Mouse (Mus musculus) granulocyte monocyte progenitor cell, adult 5-6 weeks (primary cell): ENCODE measurements at regions not wholly inside any gene's neighbourhood (a gene's known extent, or its start where the extent isn't known, plus 50 kb on each side); places are given as distances from the start of the nearest gene placed in this dataset.

Experiments
- ATAC-seq: replicated peaks from 2 replicates; pipeline ENCODE4 v1.8.0; 2016; ENCODE audit warnings: mild to moderate bottlenecking, moderate TSS enrichment, inconsistent platforms; ENCODE audit not compliant: poor library complexity, severe bottlenecking

DNA sequence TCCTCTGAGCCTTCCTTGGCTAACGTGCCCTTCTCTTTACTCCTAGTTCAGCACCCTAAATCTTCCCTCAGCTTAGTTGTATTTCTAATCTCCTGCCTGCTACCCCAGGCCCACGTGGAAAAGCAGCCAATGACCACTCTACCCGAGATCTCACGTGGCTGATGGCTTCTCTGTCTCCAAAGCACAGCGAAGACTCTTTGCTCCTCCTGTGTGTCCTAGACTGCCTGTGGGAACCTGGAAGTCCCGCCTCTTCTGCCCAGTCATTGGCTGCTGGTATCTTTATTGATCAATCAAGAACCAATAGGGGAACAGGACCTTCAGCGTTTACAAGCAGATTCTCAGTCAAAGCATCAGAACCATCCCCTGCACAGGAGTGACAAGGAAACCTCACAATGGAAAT, 54.8 kb downstream of the Gm19935 start:
- no peak for ATAC-seq

DNA sequence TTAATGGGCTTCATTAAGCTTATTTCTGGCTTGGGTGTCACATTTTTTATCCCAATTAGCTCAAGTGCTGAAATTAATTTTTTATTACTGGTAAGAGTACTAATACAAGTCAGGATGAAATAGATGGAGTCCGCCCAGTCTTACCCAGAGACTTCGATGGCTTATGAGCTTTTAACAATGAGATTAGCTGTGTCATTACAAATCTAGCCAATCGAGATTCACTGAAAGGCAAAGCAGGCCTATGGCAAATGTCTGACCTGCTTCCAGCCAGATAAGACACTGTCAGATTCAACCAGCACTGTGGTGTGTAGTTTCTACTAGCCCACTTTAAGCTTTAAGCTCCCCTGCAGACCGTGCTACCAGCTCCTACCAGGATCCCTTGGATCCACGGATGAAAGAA, 55.2 kb downstream of the Gm19935 start:
- ATAC-seq = no peak

DNA sequence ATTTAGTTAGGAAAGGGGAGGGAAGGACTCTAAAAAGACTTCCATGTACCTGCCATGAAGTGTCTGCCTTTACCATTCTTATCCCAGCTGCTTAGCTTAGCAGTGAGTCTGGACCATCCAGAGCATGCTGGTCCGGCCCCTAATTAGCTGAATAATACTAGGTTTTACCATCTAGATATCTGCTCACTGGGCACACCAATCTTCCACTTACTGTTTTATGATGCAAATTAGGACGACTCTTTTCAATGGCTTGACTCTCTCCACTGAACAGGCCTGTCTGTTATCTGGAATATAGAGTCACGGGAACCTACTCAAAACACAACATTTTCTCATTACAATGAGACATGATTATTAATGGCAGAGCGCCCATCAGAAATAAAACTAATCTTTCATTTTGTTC, 55.7 kb downstream of the Gm19935 start:
- ATAC-seq = no peak

DNA sequence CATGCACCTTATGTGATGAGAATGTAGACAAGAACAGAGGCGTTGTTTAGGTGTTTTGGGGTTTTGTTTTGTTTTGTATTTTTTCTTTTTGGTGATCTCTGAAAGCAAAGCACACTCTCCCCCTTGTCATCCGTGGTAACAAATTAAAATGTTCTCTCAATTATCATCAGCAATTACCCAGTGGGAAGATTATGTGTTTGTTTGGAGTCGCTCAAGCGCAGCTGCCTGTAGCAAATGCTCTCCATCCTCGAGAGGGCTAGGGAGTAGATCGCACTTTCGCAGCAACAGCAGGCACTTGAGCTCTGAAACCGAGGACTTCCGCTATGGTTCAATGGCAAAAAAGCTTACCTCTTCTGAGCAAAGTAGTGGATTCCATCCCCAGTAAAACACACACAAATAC, 57.7 kb downstream of the Gm19935 start:
- no peak for ATAC-seq

DNA sequence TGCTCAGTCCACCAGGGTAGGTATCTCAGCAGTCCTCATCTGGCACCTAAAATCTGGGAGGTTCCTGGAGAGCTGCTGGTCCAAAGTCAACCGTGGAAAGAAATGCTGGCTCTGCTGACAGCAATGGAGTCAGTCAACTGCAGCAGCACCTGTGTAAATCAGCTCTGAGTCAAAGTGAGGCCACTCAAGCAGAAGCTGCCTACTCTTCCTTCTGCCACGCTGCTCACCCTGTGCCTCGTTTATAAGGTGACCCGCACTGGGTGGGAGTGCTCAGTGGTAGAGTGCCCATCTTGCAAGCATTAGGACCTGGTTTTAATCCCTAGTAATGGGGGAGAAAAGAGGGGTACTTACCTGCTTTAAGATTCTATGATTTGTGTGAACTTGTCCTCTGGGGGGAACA, 62.2 kb downstream of the Gm19935 start:
- no peak for ATAC-seq

DNA sequence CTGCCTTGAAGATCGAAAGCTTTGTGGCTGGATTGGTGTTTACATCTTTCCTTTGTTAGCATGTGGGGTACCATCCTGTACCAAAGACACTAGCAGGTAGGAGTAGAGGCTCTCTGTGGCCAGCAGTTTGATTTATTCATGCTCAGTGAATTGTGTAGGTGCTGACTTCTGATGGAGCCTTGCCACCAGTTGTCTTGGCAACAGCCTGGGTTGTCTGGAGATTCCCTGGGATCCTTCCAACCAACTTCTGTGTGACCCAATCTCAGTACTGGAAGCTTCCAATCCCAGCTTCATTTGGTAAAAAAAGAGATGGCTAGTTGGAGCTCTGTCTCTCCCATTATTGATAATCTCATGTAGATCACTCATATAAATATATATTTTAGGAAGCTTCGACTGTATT, 73.6 kb downstream of the Gm19935 start:
- no peak for ATAC-seq

DNA sequence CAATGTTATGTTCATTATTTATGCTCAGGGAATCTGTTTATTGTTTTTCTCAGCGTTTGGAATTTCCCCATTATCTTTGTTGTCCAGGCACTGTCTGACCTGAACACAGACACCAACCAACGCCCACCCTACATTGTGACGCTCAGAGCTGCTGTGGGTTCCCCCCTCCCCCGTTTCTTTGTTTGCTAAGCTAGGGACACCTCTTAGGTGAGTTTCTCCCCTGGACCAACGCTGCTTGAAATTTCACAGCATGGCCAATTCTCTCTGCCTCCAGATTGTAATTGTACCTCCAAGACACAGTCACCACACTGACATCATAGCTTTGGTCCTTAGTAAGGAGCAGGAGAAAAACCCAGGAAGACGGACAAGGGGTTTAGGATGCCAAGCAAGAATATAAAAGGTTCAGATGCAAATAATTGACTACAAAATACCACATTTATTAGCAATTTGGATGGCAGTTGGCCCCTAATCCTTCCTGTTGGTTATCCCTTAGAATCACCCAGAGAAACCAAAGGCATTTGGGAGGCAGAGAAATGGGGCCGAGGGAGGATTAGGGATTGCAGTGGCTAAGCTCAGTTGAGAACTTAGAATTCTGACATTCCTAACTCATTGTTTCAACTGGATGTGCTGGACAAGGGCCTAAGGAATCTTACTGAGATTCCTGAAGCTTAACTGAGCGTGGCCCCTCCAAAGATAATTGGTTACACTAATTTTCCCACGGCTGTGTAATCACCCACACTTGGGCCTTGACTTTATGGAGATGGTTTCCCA, 76.0 kb downstream of the Gm19935 start:
- ATAC-seq = no peak

DNA sequence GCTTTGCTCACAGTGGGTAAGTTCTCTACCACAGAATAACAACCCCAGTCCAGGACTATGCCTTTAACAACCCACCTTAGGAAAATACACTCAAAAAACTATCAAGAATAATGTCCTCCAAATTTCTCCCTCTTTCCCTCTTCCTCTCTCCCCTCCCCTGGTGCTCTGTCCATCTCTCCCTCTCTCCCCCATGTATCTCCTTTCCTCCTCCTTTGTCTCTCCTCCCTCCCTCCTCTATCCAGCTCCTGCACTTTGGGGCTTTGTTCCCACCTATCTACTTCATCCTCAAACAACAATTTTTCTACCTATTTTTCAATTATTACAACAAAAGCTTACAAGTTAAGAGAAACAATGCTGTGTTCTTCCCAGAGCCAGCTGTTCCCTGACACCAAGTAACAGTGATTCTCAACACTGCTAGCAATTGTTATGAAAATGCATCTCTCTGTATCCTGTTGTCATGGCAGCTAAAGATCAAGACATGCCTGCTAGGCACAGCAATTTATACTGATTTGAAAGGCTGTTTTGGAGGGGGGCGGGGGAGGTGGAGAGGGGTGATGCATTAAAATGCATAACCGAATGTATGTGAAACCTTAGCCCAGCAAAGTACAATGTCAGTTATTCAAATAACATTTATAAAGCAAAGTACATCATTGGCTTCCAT, 76.8 kb downstream of the Gm19935 start:
- ATAC-seq = no peak

DNA sequence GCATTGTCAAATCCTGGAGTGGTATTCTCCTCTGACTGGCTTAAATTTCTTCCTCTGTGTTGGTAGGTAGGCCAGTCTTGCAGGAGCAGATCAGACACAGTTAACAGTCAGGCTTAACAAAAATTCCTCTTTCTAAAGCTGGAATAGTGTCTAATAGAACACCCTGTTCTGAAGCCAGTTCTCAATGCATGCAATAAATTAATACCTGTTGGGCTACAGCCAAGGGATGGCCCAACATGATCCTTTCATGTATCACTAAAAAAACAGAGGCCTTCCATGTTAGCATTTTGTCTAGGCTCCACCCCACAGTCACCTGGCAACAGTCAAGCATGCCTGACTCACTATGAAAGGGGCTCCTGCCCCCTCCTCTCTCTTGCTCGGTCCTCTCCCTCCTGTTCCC, 89.2 kb downstream of the Gm19935 start:
- no peak for ATAC-seq

DNA sequence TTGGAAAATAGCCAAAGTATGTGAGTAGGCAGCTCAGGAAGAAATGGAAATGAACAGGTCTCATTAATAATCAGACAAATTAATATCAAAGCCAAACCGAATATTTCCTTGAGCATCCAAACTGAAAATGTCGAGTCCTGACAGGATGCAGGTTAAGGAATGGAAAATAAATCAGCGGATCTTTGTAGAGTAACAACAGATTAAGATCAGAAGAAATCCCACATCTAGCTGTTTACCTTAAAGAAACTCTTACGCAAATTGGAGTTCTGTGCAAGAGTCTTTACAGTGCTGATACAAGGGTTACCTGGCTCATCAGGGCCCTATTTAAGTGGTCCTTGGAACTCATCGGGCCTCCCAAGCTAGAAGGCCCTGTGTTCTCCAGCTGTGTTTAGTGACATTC, 92.0 kb downstream of the Gm19935 start:
- no peak for ATAC-seq

DNA sequence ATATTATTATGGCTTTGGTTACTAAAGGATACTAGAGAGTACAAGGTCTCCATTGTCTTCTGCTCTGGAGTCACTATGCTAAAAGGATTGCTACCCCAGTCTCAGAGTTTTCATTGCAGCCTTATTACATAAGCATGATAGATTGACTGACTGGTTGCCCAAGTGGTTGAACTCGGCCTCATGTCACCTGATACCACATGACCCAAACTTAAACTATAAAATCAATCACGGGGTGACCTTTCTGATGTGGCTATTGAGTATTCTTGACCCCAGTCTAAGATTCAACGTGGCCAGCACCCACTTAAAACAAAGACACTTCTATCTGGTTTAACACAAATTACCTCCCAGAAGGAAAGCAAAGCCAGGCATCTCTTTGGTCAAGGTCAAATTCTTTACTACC, 100.8 kb downstream of the Gm19935 start:
- no peak for ATAC-seq

DNA sequence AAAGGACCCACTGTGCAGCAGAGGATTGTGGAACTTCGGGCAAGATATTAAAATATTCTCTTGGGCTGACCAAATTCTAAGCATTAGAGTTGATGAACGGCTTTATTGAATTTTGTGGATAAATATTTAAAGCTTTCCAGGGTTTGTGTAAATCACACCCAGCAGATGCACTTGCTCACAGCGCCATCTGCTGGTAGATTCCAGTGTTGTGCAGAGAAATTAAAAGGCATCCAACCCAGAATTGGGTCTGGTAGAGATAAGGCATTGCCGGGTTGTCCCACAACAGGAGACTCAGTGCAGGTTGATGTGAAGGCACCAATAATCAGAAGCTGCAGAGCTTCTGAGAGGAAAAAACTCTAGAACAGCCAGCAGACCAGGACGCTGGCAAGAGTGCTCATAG, 108.7 kb downstream of the Gm19935 start:
- ATAC-seq = peak; percentile 52; the same call in 1 of the 2 replicates

DNA sequence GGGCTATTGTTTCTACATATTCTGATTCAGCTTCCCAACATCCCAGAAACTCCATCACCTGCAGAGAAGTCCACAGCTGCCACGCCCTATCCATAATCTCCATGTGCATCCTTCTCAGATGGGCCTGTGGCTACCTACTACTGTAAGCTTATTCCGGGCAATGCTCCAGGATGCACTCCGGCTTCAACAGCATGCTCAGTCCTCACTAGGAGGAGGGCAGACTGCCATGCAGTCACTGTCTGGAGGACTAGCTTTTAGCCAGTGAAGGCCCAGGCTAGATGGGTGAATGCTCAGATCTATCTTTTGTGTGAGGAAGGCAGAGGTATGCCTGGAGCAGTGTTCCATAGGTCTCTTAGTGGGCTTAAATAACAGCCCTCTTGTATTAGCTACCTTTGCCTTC, 124.7 kb downstream of the Gm19935 start:
- no peak for ATAC-seq

DNA sequence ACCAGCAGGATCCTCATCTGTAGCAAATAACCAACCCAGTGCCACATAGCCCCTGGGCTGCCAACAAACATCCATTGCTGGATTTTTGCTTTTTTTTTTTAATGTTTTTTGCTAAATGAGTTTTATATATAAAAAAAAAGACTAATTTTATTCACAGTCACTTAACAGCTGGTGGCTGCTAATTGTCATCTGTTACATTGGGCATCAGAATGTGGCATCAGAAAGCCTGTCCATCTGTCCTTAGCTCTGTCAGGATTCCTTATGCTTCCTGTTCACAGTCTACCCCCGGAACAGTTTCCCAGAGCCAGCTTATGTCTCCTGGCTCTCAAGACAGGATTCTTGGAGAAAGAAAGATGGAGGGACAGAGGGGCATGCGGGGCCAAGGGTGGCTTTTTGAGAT, 132.1 kb downstream of the Gm19935 start:
- ATAC-seq = no peak

DNA sequence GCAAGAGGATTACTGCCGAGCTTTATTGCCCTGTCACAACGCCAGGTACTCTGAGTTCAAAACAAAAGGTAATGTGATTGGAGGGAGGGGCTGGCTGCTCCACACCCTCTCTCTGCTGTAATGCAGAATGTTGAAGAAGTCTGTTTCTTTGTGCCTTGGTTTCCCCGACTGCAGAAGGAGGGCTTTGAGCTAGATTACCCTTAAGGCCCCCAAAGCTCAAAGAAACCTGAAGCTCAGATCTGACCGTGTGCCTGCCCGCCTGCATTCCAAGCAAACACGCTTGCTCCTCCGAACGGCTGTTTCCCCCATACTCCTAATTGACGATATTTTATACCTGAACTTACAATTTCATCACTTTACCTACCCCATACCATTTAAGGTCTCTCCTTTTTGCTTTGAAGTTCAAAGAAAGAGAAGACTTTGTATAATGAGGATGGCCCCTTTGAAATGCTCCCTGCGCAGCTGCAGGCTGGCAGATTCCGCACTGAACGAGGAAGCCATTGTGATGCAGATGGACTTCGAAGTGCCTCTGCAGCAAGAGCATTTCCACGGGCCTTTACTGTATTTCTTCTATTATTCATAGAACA, 146.6 kb downstream of the Gm19935 start:
- ATAC-seq = no peak

DNA sequence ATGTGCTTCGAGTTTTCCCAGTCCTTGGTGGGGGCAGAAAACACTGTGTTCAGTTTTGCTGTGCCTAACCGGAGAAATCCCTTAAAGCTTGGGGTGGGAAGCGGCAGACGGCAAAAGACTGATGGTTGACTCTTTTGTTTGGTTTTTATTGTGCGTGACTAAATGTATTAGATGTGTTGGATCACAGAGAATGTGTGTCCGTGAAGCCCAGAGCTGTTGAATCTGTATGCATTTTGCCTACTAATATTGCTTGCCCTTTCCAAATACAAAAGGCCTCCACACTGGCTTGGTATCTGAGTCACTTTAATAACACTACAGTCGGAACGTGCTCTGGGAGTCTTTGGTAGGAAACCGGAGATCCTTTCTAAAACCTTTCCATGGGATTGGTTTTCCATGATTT, 147.8 kb downstream of the Gm19935 start:
- no peak for ATAC-seq

DNA sequence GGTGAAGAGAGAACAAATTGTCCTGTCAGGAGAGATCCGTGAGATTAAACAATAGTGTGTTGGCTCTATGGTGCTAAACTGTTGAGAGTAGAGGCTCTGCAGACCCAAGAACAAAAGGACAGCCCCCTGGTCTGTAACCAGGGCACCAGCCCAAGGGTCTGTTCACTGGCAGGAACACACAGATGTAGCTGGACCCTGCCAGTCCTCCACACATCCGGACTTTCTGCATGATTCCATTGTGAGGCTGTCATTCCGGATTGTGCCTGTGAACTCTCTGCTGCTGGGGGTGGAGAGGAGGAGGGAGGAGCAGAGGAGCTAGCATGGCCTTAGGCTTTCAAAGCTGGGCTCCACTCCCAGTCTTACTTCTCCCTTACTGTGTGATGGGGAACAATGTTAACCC, 158.1 kb downstream of the Gm19935 start:
- ATAC-seq = no peak

DNA sequence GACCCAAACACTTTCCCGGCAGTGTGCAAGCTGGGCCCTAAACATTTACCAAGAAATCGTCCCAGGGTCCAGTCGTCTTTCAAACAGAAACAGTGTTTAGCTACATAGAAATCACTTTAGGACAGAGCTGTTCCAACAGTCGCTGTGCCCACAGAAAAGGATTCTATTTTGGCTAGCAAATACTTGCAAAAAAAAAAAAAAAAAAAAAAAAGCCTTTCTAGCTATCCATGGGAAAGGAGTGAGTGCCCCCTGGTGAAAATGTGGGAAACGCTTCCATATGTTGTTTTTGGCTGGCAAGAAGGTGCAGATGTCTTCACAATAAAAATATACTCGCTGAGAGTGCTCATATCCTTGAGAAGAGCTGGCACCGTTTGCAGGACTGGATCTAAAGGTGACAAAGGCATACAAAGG, 159.5 kb downstream of the Gm19935 start:
- no peak for ATAC-seq

DNA sequence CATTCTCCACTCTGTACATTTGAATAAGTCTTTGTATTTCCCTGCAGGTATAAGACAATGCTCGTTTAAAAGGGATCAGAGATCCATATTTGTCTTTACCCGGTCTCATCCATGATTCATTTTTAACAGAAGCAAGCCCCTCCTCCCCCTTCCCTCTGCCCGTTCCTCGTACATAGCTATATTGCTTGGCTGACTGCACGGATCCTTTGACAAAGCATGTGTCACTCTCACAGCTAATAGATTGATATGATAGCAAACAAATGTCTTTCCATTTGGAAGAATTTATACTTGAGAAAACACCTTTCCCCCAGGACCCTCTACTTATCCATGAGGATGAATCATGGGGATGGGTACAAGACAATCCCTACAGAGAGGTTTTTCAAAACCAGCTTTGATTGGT, 160.1 kb downstream of the Gm19935 start:
- ATAC-seq = no peak

DNA sequence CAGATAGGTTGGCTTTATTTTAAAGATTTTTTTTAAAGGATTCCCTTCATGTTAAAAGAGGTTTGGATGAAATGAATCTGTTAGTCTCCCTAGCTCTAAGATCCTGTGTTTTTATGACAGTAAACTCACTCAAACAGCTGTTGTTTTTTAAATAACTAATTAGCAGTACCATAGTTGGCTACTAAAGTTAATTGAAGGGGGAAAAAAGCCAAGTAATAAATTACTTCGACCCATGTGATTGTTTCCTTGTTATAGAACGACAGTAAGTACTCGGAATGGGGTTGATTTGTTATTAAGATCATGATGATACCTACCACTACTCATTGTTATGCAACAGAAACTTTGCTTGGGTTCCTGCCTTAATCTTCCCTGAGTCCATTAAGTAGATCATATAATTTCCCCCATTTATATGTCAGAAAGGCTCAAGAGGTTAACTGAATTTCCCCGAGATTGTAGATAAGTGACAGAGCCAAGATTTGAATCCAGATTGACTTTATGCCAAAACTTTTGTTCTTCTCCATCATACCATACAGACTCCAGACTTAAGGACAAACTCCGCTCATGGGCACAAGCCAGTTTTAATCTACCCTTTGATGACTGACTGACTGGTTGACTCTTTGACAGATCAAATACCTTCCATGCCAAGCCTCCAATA, 160.6 kb downstream of the Gm19935 start:
- no peak for ATAC-seq

DNA sequence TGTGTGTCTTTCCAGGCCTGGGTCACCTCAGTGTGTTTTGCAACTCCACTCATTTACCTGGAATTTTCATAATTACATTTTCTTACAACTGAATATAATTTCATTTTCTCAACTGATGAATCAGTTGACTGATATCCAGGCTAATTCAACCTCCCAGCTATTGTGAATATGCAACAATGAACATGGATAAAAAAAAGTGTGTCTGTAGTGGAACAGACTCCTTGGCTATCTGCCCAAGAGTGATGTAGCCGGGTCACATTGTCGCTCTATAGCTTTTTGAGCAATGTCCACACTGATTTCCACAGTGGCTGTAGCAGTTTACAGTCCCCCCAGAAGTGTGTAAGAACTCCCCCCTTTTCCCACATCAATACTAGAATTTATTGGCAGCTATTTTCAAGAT, 162.4 kb downstream of the Gm19935 start:
- ATAC-seq = no peak
